Mouse (Mus musculus): ENCODE measurements around the gene Atp2a1.

- TF ChIP-seq CTCF (conservative IDR thresholded peaks at IDR 0.05; ENCODE audit: insufficient read depth, insufficient read length, low read depth, low read length) (no peak), POLR2A (IDR thresholded peaks at IDR 0.05; ENCODE audit: low read depth, low read length) (no peak)
These were observed 18.9 kb downstream of the Atp2a1 start for GRCm38 (mm10) chr7:126443997-126444396.

Data from kidney, adult 2 months (tissue).